Mouse (Mus musculus): ENCODE results near the gene Usp35. TPM values are rescaled to one million over a fixed set of nuclear protein-coding genes. Genes with fewer than 3 reads are reported as not detected.

Usp35 gene
- total and polyA plus RNA-seq, 3 experiments: 0.09 to 1.1 TPM; not detected in 1

GRCm38 (mm10) chr7:97271068-97271467 is 60.8 kb downstream of the Usp35 start:
- H3K4me3 ChIP-seq (ENCODE audit: low read depth, low read length): no peak overlapping the region
- TF ChIP-seq GATA2 (IDR thresholded peaks at IDR 0.05; ENCODE audit: borderline replicate concordance, low read depth, low read length) (no peak), GATA1 (IDR thresholded peaks at IDR 0.05; ENCODE audit: borderline replicate concordance, low read length) (no peak), TAL1 (conservative IDR thresholded peaks at IDR 0.05; ENCODE audit: low read depth, low read length) (no peak), CTCF (IDR thresholded peaks at IDR 0.05; ENCODE audit: low read depth, low read length) (no peak), POLR2AphosphoS5 (IDR thresholded peaks at IDR 0.05; ENCODE audit: insufficient replicate concordance, low read depth, low read length) (no peak)
- ATAC-seq (ENCODE audit: extremely low read depth, insufficient number of reproducible peaks, low FRiP score, poor library complexity, severe bottlenecking) (no peak), DNase-seq (ENCODE audit: low spot score) (no peak)
- peaks cover 31% of the 10 kb centered on the region for H3K36me3 ChIP-seq (replicated peaks)
- H3K27me3 ChIP-seq (ENCODE audit: insufficient read depth, low read length): no peaks in the 10 kb centered on the region
- H3K9me3 ChIP-seq (replicated peaks): no peaks in the 10 kb centered on the region
- H3K4me1 ChIP-seq (ENCODE audit: insufficient read depth, low read depth, low read length): peaks cover 39% of the 10 kb centered on the region

- peaks cover 39% of the 10 kb centered on the region for H3K4me1 ChIP-seq (ENCODE audit: insufficient read depth, low read depth, low read length)
- peak; percentile 51 for DNase-seq (ENCODE audit: low spot score)
- H3K36me3 ChIP-seq (replicated peaks): peaks cover 35% of the 10 kb centered on the region
- no peaks in the 10 kb centered on the region for H3K9me3 ChIP-seq (replicated peaks)
- H3K4me3 ChIP-seq (ENCODE audit: low read depth, low read length): no peak overlapping the region; the same call in 1 of the 2 replicates
- peak; percentile 90 for ATAC-seq (ENCODE audit: extremely low read depth, insufficient number of reproducible peaks, low FRiP score, poor library complexity, severe bottlenecking)
- no peak for TF ChIP-seq GATA2 (IDR thresholded peaks at IDR 0.05; ENCODE audit: borderline replicate concordance, low read depth, low read length)
- no peak for TF ChIP-seq CTCF (IDR thresholded peaks at IDR 0.05; ENCODE audit: low read depth, low read length)
- peak; percentile 86 for TF ChIP-seq TAL1 (conservative IDR thresholded peaks at IDR 0.05; ENCODE audit: low read depth, low read length)
- no peaks in the 10 kb centered on the region for H3K27me3 ChIP-seq (ENCODE audit: insufficient read depth, low read length)
Measured at GRCm38 (mm10) chr7:97270367-97270766, 61.5 kb downstream of the Usp35 start.

GRCm38 (mm10) chr7:97262541-97262940 is 69.3 kb downstream of the Usp35 start:
- H3K36me3 ChIP-seq (replicated peaks): peaks cover 37% of the 10 kb centered on the region
- no peak for ATAC-seq (ENCODE audit: extremely low read depth, insufficient number of reproducible peaks, low FRiP score, poor library complexity, severe bottlenecking)
- peaks cover 25% of the 10 kb centered on the region for H3K4me1 ChIP-seq (ENCODE audit: insufficient read depth, low read depth, low read length)
- no peak overlapping the region for H3K4me3 ChIP-seq (ENCODE audit: low read depth, low read length)
- no peak for DNase-seq (ENCODE audit: low spot score)
- no peaks in the 10 kb centered on the region for H3K27me3 ChIP-seq (ENCODE audit: insufficient read depth, low read length)
- no peaks in the 10 kb centered on the region for H3K9me3 ChIP-seq (replicated peaks)
- TF ChIP-seq POLR2AphosphoS5 (IDR thresholded peaks at IDR 0.05; ENCODE audit: insufficient replicate concordance, low read depth, low read length): no peak
- TF ChIP-seq GATA1 (IDR thresholded peaks at IDR 0.05; ENCODE audit: borderline replicate concordance, low read length): no peak
- no peak for TF ChIP-seq GATA2 (IDR thresholded peaks at IDR 0.05; ENCODE audit: borderline replicate concordance, low read depth, low read length)
- TF ChIP-seq TAL1 (conservative IDR thresholded peaks at IDR 0.05; ENCODE audit: low read depth, low read length): no peak
- no peak for TF ChIP-seq CTCF (IDR thresholded peaks at IDR 0.05; ENCODE audit: low read depth, low read length)

Other genes starting within 250 kb of the Usp35 start
- gene Kctd21, start 307 bp upstream of the Usp35 start, total RNA-seq (2014; fragmentation: Nextera tagmentation): 1.9 and 2.3 TPM in 2 replicates
- 1.0 and 1.7 TPM in 2 replicates for gene Kctd21, start 307 bp upstream of the Usp35 start, total RNA-seq (2017)
- 0.09 and 0.22 TPM in 2 replicates for gene Kctd21, start 307 bp upstream of the Usp35 start, polyA plus RNA-seq (2012)
- 37.2 and 56.6 TPM in 2 replicates for gene Alg8, start 39.6 kb upstream of the Usp35 start, total RNA-seq (2014; fragmentation: Nextera tagmentation)
- 15.9 and 20.6 TPM in 2 replicates for gene Alg8, start 39.6 kb upstream of the Usp35 start, total RNA-seq (2017)
- gene Alg8, start 39.6 kb upstream of the Usp35 start, polyA plus RNA-seq (2012): 0.97 and 1.7 TPM in 2 replicates
- 149 TPM in 2 replicates for gene Ndufc2, start 68.0 kb upstream of the Usp35 start, total RNA-seq (2014; fragmentation: Nextera tagmentation)
- 257 and 259 TPM in 2 replicates for gene Ndufc2, start 68.0 kb upstream of the Usp35 start, total RNA-seq (2017)
- 206 and 297 TPM in 2 replicates for gene Ndufc2, start 68.0 kb upstream of the Usp35 start, polyA plus RNA-seq (2012)
- gene Thrsp, start 85.7 kb upstream of the Usp35 start, total RNA-seq (2014; fragmentation: Nextera tagmentation): not detected in 2 replicates
- 0.05 TPM in 1 of 2 replicates, not detected in the other for gene Thrsp, start 85.7 kb upstream of the Usp35 start, total RNA-seq (2017)
- gene Thrsp, start 85.7 kb upstream of the Usp35 start, polyA plus RNA-seq (2012): not detected in 2 replicates
- gene Kctd14, start 119.3 kb upstream of the Usp35 start, total RNA-seq (2014; fragmentation: Nextera tagmentation): not detected in 2 replicates
- gene Kctd14, start 119.3 kb upstream of the Usp35 start, total RNA-seq (2017): 0.11 TPM in 1 of 2 replicates, not detected in the other
- not detected in 2 replicates for gene Kctd14, start 119.3 kb upstream of the Usp35 start, polyA plus RNA-seq (2012)
- gene Ints4, start 148.9 kb upstream of the Usp35 start, total RNA-seq (2014; fragmentation: Nextera tagmentation): 95.3 and 123 TPM in 2 replicates
- gene Ints4, start 148.9 kb upstream of the Usp35 start, total RNA-seq (2017): 39.6 and 43.8 TPM in 2 replicates
- gene Ints4, start 148.9 kb upstream of the Usp35 start, polyA plus RNA-seq (2012): 3.3 and 4.7 TPM in 2 replicates
- 16.1 and 19.9 TPM in 2 replicates for gene Aamdc, start 247.5 kb upstream of the Usp35 start, total RNA-seq (2014; fragmentation: Nextera tagmentation)
- gene Aamdc, start 247.5 kb upstream of the Usp35 start, total RNA-seq (2017): 16.1 and 20.8 TPM in 2 replicates
- 2.1 and 3.2 TPM in 2 replicates for gene Aamdc, start 247.5 kb upstream of the Usp35 start, polyA plus RNA-seq (2012)
- 48.2 and 58.5 TPM in 2 replicates for gene Rsf1, start 247.9 kb upstream of the Usp35 start, total RNA-seq (2014; fragmentation: Nextera tagmentation)
- gene Rsf1, start 247.9 kb upstream of the Usp35 start, total RNA-seq (2017): 24.9 and 33.4 TPM in 2 replicates
- 14.2 and 14.8 TPM in 2 replicates for gene Rsf1, start 247.9 kb upstream of the Usp35 start, polyA plus RNA-seq (2012)

Measured in G1E (cell line).